9 mouse cellular contexts compared by ENCODE assay signal in genomic region chr12:57544641-57545370, GRCm38 (mm10). TPM values are rescaled to one million over a fixed set of nuclear protein-coding genes. Genes with fewer than 3 reads are reported as not detected.
A peak's percentile ranks its signal among the peaks of the same experiment; 100 is the strongest.
DNase-seq lines count a peak whose midpoint lies in the region; ATAC-seq and TF ChIP-seq lines count a peak whose summit lies in the region.
"Had no signal": no experiment of that assay in that cellular context is flagged by ENCODE, and none has a peak within 500 bp of the region (broad histone marks: within the 10 kb centered on the region; RNA-seq: fewer than 3 reads in every experiment).

No protein-coding gene starts in this region.

- 1% methylated on average over 31 of the region's 31 CpGs for WGBS in hindbrain, embryonic 10.5 days
- under 1% methylated on average over 31 of the region's 31 CpGs for WGBS in limb, embryonic 15.5 days
- whole genome bisulfite sequencing in midbrain, postnatal 0 days: 2% methylated on average over 31 of the region's 31 CpGs

- H3K9me3 ChIP-seq in G1E (replicated peaks): peaks cover 12% of the 10 kb centered on the region
- H3K9me3 ChIP-seq in hindbrain, embryonic 10.5 days: no peaks in the 10 kb centered on the region
- H3K9me3 ChIP-seq in limb, embryonic 15.5 days: no peaks in the 10 kb centered on the region
- no peaks in the 10 kb centered on the region for H3K9me3 ChIP-seq in midbrain, postnatal 0 days (ENCODE audit: low read length)

- peak; percentile 38 to 67 for DNase-seq in heart, adult 18-20 months
- DNase-seq in heart, adult 9 months (ENCODE audit: low spot score in 2 of 2): no peak
- DNase-seq in G1E (ENCODE audit: low spot score): no peak
- peak; percentile 67 for DNase-seq in embryo, embryonic 11.5 days (ENCODE audit: low read depth, low spot score)
- DNase-seq in hindbrain, embryonic 10.5 days (ENCODE audit: low spot score): peak; percentile 81
- peak; percentile 81 for DNase-seq in midbrain, postnatal 0 days (ENCODE audit: low spot score)
- no peak for DNase-seq in natural killer cell, adult 2 months (ENCODE audit: low spot score in 2 of 2)

- ATAC-seq in G1E (ENCODE audit: extremely low read depth, insufficient number of reproducible peaks, low FRiP score, poor library complexity, severe bottlenecking): no peak
- ATAC-seq in limb, embryonic 15.5 days (ENCODE audit: insufficient number of reproducible peaks, low FRiP score, low TSS enrichment, low read depth): no peak
- no peak for ATAC-seq in midbrain, postnatal 0 days (ENCODE audit: low FRiP score)

- peaks cover 81% of the 10 kb centered on the region for H3K27me3 ChIP-seq in G1E (ENCODE audit: insufficient read depth, low read length)
- H3K27me3 ChIP-seq in hindbrain, embryonic 10.5 days (ENCODE audit: insufficient read depth, poor library complexity, severe bottlenecking): peaks cover 100% of the 10 kb centered on the region
- H3K27me3 ChIP-seq in limb, embryonic 15.5 days: peaks cover 87% of the 10 kb centered on the region
- H3K27me3 ChIP-seq in midbrain, postnatal 0 days (ENCODE audit: insufficient read depth, low read length): peaks cover 82% of the 10 kb centered on the region

- H3K4me3 ChIP-seq in G1E (ENCODE audit: low read depth, low read length): peak overlapping the region; percentile 71; the same call in 1 of the 2 replicates
- H3K4me3 ChIP-seq in hindbrain, embryonic 10.5 days: peak overlapping the region; percentile 58
- H3K4me3 ChIP-seq in limb, embryonic 15.5 days: peak overlapping the region; percentile 49
- H3K4me3 ChIP-seq in midbrain, postnatal 0 days (ENCODE audit: low read depth, low read length): peak overlapping the region; percentile 35

- peak; percentile 41 for TF ChIP-seq CTCF in G1E (IDR thresholded peaks at IDR 0.05; ENCODE audit: low read depth, low read length)
- TF ChIP-seq CTCF in midbrain, postnatal 0 days (IDR thresholded peaks at IDR 0.05): peak; percentile 65

- peaks cover 15% of the 10 kb centered on the region for H3K36me3 ChIP-seq in G1E (replicated peaks)
- no peaks in the 10 kb centered on the region for H3K36me3 ChIP-seq in hindbrain, embryonic 10.5 days
- no peaks in the 10 kb centered on the region for H3K36me3 ChIP-seq in limb, embryonic 15.5 days
- H3K36me3 ChIP-seq in midbrain, postnatal 0 days (ENCODE audit: insufficient read depth, low read length): no peaks in the 10 kb centered on the region

- H3K27ac ChIP-seq in hindbrain, embryonic 10.5 days: peak overlapping the region; percentile 62; the same call in 1 of the 2 replicates
- no peak overlapping the region for H3K27ac ChIP-seq in limb, embryonic 15.5 days
- H3K27ac ChIP-seq in midbrain, postnatal 0 days (ENCODE audit: low read depth, low read length): no peak overlapping the region

- H3K9ac ChIP-seq in limb, embryonic 15.5 days: no peak overlapping the region
- no peak overlapping the region for H3K9ac ChIP-seq in midbrain, postnatal 0 days (replicated peaks; ENCODE audit: low read length, poor library complexity, severe bottlenecking)

- peaks cover 33% of the 10 kb centered on the region for H3K4me1 ChIP-seq in G1E (ENCODE audit: insufficient read depth, low read depth, low read length)
- H3K4me1 ChIP-seq in hindbrain, embryonic 10.5 days (replicated peaks): peaks cover 51% of the 10 kb centered on the region
- H3K4me1 ChIP-seq in limb, embryonic 15.5 days: peaks cover 49% of the 10 kb centered on the region
- H3K4me1 ChIP-seq in midbrain, postnatal 0 days (ENCODE audit: insufficient read depth, low read length): 0 out of 2 replicates have a peak, but pooled peaks cover 7% of the 10 kb centered on the region

- peak overlapping the region; percentile 93 for H3K4me2 ChIP-seq in limb, embryonic 15.5 days
- H3K4me2 ChIP-seq in midbrain, postnatal 0 days (ENCODE audit: low read depth, low read length, poor library complexity, severe bottlenecking): peak overlapping the region; percentile 63

RNA-seq across cellular contexts. Expression of gene Foxa1, which starts 1.9 kb away (rescaled TPM):
- under 1 TPM in 1 of 2 experiments, not detected in 1; 0.59 TPM for total RNA-seq in heart, adult 18-20 months (2021)
- 0.44 and 0.53 TPM in 2 replicates for total RNA-seq in G1E (2014; fragmentation: Nextera tagmentation)
- 0.12 and 0.27 TPM in 2 replicates for total RNA-seq in G1E (2017)
- polyA plus RNA-seq in G1E (2012): 2.3 and 3.0 TPM in 2 replicates
- 1.2 and 1.6 TPM in 2 replicates for polyA plus RNA-seq in hindbrain, embryonic 10.5 days (2016; fragmentation: Nextera tagmentation; extraction: Ambion mirVana)
- polyA plus RNA-seq in limb, embryonic 15.5 days (2015; fragmentation: Nextera tagmentation; extraction: Ambion mirVana): not detected in 2 replicates
- 2.1 and 2.2 TPM in 2 replicates for total RNA-seq in midbrain, postnatal 0 days (2014; rRNA removed)
- polyA plus RNA-seq in midbrain, postnatal 0 days (2015; fragmentation: Nextera tagmentation; extraction: Ambion mirVana): 1.7 and 1.9 TPM in 2 replicates
- total RNA-seq: adrenal gland, adult 18-20 months had no signal

RNA-seq across cellular contexts. Expression of gene Ttc6, which starts 19.1 kb away (rescaled TPM):
- total RNA-seq in heart, adult 18-20 months (2021): under 1 TPM in 1 of 2 experiments, not detected in 1; 0.44 TPM
- total RNA-seq in G1E (2014; fragmentation: Nextera tagmentation): not detected in 2 replicates
- 0.06 and 0.33 TPM in 2 replicates for total RNA-seq in G1E (2017)
- 0.12 and 0.28 TPM in 2 replicates for polyA plus RNA-seq in G1E (2012)
- polyA plus RNA-seq in hindbrain, embryonic 10.5 days (2016; fragmentation: Nextera tagmentation; extraction: Ambion mirVana): 0.58 and 0.59 TPM in 2 replicates
- 0.06 and 0.29 TPM in 2 replicates for polyA plus RNA-seq in limb, embryonic 15.5 days (2015; fragmentation: Nextera tagmentation; extraction: Ambion mirVana)
- 2.2 and 2.7 TPM in 2 replicates for total RNA-seq in midbrain, postnatal 0 days (2014; rRNA removed)
- 0.90 and 0.91 TPM in 2 replicates for polyA plus RNA-seq in midbrain, postnatal 0 days (2015; fragmentation: Nextera tagmentation; extraction: Ambion mirVana)
- total RNA-seq: adrenal gland, adult 18-20 months had no signal

Comparison
In these comparisons a context has a peak if more than half of its experiments do, and no peak if none do; other contexts are left out.
1. DNase-seq: peak in heart, adult 18-20 months (2 of 2), embryo, embryonic 11.5 days (single experiment), hindbrain, embryonic 10.5 days (single experiment) and midbrain, postnatal 0 days (single experiment); none in heart, adult 9 months (0 of 2), G1E (single experiment) and natural killer cell, adult 2 months (0 of 2).
2. Peak in every context shown above with its lines, with median percentiles within 50 percentile points of each other: H3K4me3 ChIP-seq.